Mouse (Mus musculus): Measurements from ENCODE around the gene Atg10.
A peak's percentile ranks its signal among the peaks of the same experiment; 100 is the strongest.

The Atg10 gene

GRCm38 (mm10) chr13:90886568-90886983, 337.2 kb downstream of the Atg10 start:
- peak; percentile 47 for DNase-seq (ENCODE audit: low read depth, low spot score)

GRCm38 (mm10) chr13:90885856-90886532, 337.8 kb downstream of the Atg10 start:
- no peak for DNase-seq (ENCODE audit: low read depth, low spot score)

Measured in telencephalon, adult 2 months (tissue).